Mouse (Mus musculus) liver, embryonic 11.5 days (tissue): ENCODE data around the gene Sh2d3c. TPM values are rescaled to one million over a fixed set of nuclear protein-coding genes. Genes with fewer than 3 reads are reported as not detected.
A peak's percentile ranks its signal among the peaks of the same experiment; 100 is the strongest.

Source experiments
- ATAC-seq: fragments of 200-750 bp; cut with Nextera tagmentation; replicated peaks from 2 replicates; pipeline ENCODE4 v1.8.0; 2017; ENCODE audit warnings: moderate number of reproducible peaks, mild to moderate bottlenecking, moderate TSS enrichment, moderate library complexity; ENCODE audit not compliant: low FRiP score
- DNase-seq: peaks from one replicate; pipeline ENCODE4 v3.0.0-alpha.2; 2017; ENCODE audit warnings: low spot score
- H3K27ac ChIP-seq: fragments of 300-500 bp; sonication (generic); 2 replicates; pipeline ENCODE4 v1.5.1; 2014; ENCODE audit warnings: mild to moderate bottlenecking, low read depth, low read length, control low read depth
- H3K27me3 ChIP-seq: fragments of 300-500 bp; sonication (generic); replicated peaks from 2 replicates; pipeline ENCODE4 v1.6.1; 2014; ENCODE audit warnings: low read length, mixed read lengths; ENCODE audit not compliant: control insufficient read depth, insufficient read depth
- H3K36me3 ChIP-seq: fragments of 300-500 bp; sonication (generic); 2 replicates; pipeline ENCODE4 v1.6.1; 2014; ENCODE audit warnings: mild to moderate bottlenecking, low read length, moderate library complexity, mixed read lengths; ENCODE audit not compliant: control insufficient read depth, insufficient read depth
- H3K4me1 ChIP-seq: fragments of 300-500 bp; sonication (generic); replicated peaks from 2 replicates; pipeline ENCODE4 v1.6.1; 2014; ENCODE audit warnings: low read length, mixed read lengths; ENCODE audit not compliant: control insufficient read depth, insufficient read depth
- H3K4me2 ChIP-seq: fragments of 300-500 bp; sonication (generic); 2 replicates; pipeline ENCODE4 v1.6.1; 2014; ENCODE audit warnings: mild to moderate bottlenecking, control low read depth, moderate library complexity
- H3K4me3 ChIP-seq: fragments of 300-500 bp; sonication (generic); 2 replicates; pipeline ENCODE4 v1.5.1; 2014; ENCODE audit warnings: low read depth, low read length, control low read depth
- H3K9ac ChIP-seq: fragments of 300-500 bp; sonication (generic); 2 replicates; pipeline ENCODE4 v1.6.1; 2014; ENCODE audit warnings: low read depth, low read length, control low read depth
- H3K9me3 ChIP-seq: fragments of 300-500 bp; sonication (generic); 2 replicates; pipeline ENCODE4 v1.6.1; 2016; ENCODE audit warnings: low read length, inconsistent platforms, mixed read lengths; ENCODE audit not compliant: control insufficient read depth
- WGBS: fragments of 180-500 bp; shearing (Covaris S2); extraction: QIAGEN DNeasy Blood & Tissue Kit; methylation state at CpG from one replicate; pipeline ENCODE4 v1.1.7; 2014; 5-methylcytosine and 5-hydroxymethylcytosine counted together
- polyA plus RNA-seq: library from polyadenylated mRNA; unstranded; fragments of >200 nt; fragmentation: Nextera tagmentation; extraction: Ambion mirVana; gene quantifications from 2 replicates; pipeline ENCODE4 v1.2.1, GENCODE M21; 2014

The Sh2d3c gene
- polyA plus RNA-seq, 1 experiment from 2014 or later, result 13.4 TPM

- H3K27ac ChIP-seq, result no peak overlapping the region
- peaks cover 28% of the 10 kb centered on the region for H3K4me1 ChIP-seq
- H3K36me3 ChIP-seq, result peaks cover 2% of the 10 kb centered on the region; the same call in 1 of the 2 replicates
- H3K4me2 ChIP-seq, result no peak overlapping the region
- no peak for DNase-seq
- no peaks in the 10 kb centered on the region for H3K27me3 ChIP-seq
- no peak overlapping the region for H3K4me3 ChIP-seq
- 80% methylated on average over 8 of the region's 8 CpGs for WGBS
- ATAC-seq, result no peak
- H3K9me3 ChIP-seq, result no peaks in the 10 kb centered on the region
- no peak overlapping the region for H3K9ac ChIP-seq
Measured at GRCm38 (mm10) chr2:32772626-32773279, 51.9 kb downstream of the Sh2d3c start.

- Histone ChIP-seq H3K9ac (peak within 1 kb of the TSS; percentile 37), H3K4me3 (peak within 1 kb of the TSS; percentile 54), H3K36me3 (peaks cover 2% of the 10 kb centered on the region; the same call in 1 of the 2 replicates), H3K4me2 (peak within 1 kb of the TSS; percentile 85), H3K27me3 (no peaks in the 10 kb centered on the region), H3K4me1 (peaks cover 17% of the 10 kb centered on the region), H3K9me3 (no peaks in the 10 kb centered on the region), H3K27ac (no peak within 1 kb of the TSS)
- DNase-seq (peak; percentile 98), ATAC-seq (peak; percentile 94)
- under 1% methylated on average over 46 of the region's 46 CpGs for WGBS
Measured at GRCm38 (mm10) chr2:32775359-32776074, 54.7 kb downstream of the Sh2d3c start, which contains the start of the genes Ttc16 and Ptrh1. TSS of gene Ttc16 (minus strand) at chr2:32775633. TSS of gene Ptrh1 (plus strand) at chr2:32775786.

- Histone ChIP-seq H3K9me3 (no peaks in the 10 kb centered on the region), H3K4me3 (peak overlapping the region; percentile 54), H3K27me3 (no peaks in the 10 kb centered on the region), H3K9ac (peak overlapping the region; percentile 37), H3K4me1 (peaks cover 14% of the 10 kb centered on the region), H3K4me2 (peak overlapping the region; percentile 85), H3K27ac (no peak overlapping the region), H3K36me3 (peaks cover 2% of the 10 kb centered on the region; the same call in 1 of the 2 replicates)
- DNase-seq, result no peak
- ATAC-seq, result no peak; the same call in 1 of the 2 replicates
- WGBS, result 25% methylated on average over 22 of the region's 22 CpGs
Measured at GRCm38 (mm10) chr2:32776192-32776591, 55.3 kb downstream of the Sh2d3c start.

- no peak for ATAC-seq
- peaks cover 2% of the 10 kb centered on the region; the same call in 1 of the 2 replicates for H3K36me3 ChIP-seq
- no peak overlapping the region for H3K27ac ChIP-seq
- DNase-seq, result no peak
- H3K4me1 ChIP-seq, result peaks cover 6% of the 10 kb centered on the region; the same call in 1 of the 2 replicates
- H3K9ac ChIP-seq, result no peak overlapping the region
- no peaks in the 10 kb centered on the region for H3K9me3 ChIP-seq
- no peak overlapping the region for H3K4me2 ChIP-seq
- WGBS, result 90% methylated on average over 6 of the region's 6 CpGs
- no peaks in the 10 kb centered on the region for H3K27me3 ChIP-seq
- no peak overlapping the region for H3K4me3 ChIP-seq
Measured at GRCm38 (mm10) chr2:32778081-32778480, 57.2 kb downstream of the Sh2d3c start.

- 26% methylated on average over 8 of the region's 8 CpGs for WGBS
- no peak for ATAC-seq
- no peak overlapping the region for H3K4me2 ChIP-seq
Measured at GRCm38 (mm10) chr2:32779131-32779530, 58.3 kb downstream of the Sh2d3c start.

GRCm38 (mm10) chr2:32779714-32780113 lies 58.9 kb downstream of the Sh2d3c start:
- no peak overlapping the region for H3K4me2 ChIP-seq
- 83% methylated on average over 6 of the region's 6 CpGs for WGBS
- H3K4me1 ChIP-seq, result peaks cover 6% of the 10 kb centered on the region; the same call in 1 of the 2 replicates
- H3K9ac ChIP-seq, result no peak overlapping the region
- ATAC-seq, result no peak
- H3K4me3 ChIP-seq, result no peak overlapping the region
- no peak overlapping the region for H3K27ac ChIP-seq
- H3K9me3 ChIP-seq, result no peaks in the 10 kb centered on the region
- DNase-seq, result no peak
- no peaks in the 10 kb centered on the region for H3K27me3 ChIP-seq
- H3K36me3 ChIP-seq, result peaks cover 2% of the 10 kb centered on the region; the same call in 1 of the 2 replicates

More at GRCm38 (mm10) chr2:32779131-32779530, 58.3 kb downstream of the Sh2d3c start:
- peak; percentile 60 for DNase-seq
- Histone ChIP-seq H3K4me3 (no peak overlapping the region), H3K4me1 (peaks cover 6% of the 10 kb centered on the region; the same call in 1 of the 2 replicates), H3K36me3 (peaks cover 2% of the 10 kb centered on the region; the same call in 1 of the 2 replicates), H3K9me3 (no peaks in the 10 kb centered on the region), H3K27ac (no peak overlapping the region), H3K9ac (no peak overlapping the region), H3K27me3 (no peaks in the 10 kb centered on the region)

GRCm38 (mm10) chr2:32781710-32782109 lies 60.9 kb downstream of the Sh2d3c start:
- no peak for DNase-seq
- H3K4me2 ChIP-seq, result no peak overlapping the region
- H3K27me3 ChIP-seq, result no peaks in the 10 kb centered on the region
- ATAC-seq, result no peak
- peaks cover 2% of the 10 kb centered on the region; the same call in 1 of the 2 replicates for H3K36me3 ChIP-seq
- no peaks in the 10 kb centered on the region for H3K9me3 ChIP-seq
- no peaks in the 10 kb centered on the region for H3K4me1 ChIP-seq
- H3K9ac ChIP-seq, result no peak overlapping the region
- H3K27ac ChIP-seq, result no peak overlapping the region
- no peak overlapping the region for H3K4me3 ChIP-seq
- 67% methylated on average over 6 of the region's 6 CpGs for WGBS

- no peak within 1 kb of the TSS for H3K4me2 ChIP-seq
- H3K27me3 ChIP-seq, result no peaks in the 10 kb centered on the region
- H3K4me3 ChIP-seq, result no peak within 1 kb of the TSS
- no peaks in the 10 kb centered on the region for H3K36me3 ChIP-seq
- no peak for DNase-seq
- no peak within 1 kb of the TSS for H3K9ac ChIP-seq
- WGBS, result 56% methylated on average over 4 of the region's 4 CpGs
- no peak within 1 kb of the TSS for H3K27ac ChIP-seq
- no peak for ATAC-seq
- no peaks in the 10 kb centered on the region for H3K9me3 ChIP-seq
- H3K4me1 ChIP-seq, result peaks cover 3% of the 10 kb centered on the region; the same call in 1 of the 2 replicates
Measured at GRCm38 (mm10) chr2:32784048-32784681, 63.3 kb downstream of the Sh2d3c start, which contains the start of gene Cfap157. TSS of gene Cfap157 (minus strand) at chr2:32784428.
